Mouse (Mus musculus): ENCODE results near the gene Gtf3c1. TPM values are rescaled to one million over a fixed set of nuclear protein-coding genes. Genes with fewer than 3 reads are reported as not detected.

Gene Gtf3c1
- total and polyA plus RNA-seq, 2 experiments from 2014 or later = 20.9 to 72.0 TPM

DNA sequence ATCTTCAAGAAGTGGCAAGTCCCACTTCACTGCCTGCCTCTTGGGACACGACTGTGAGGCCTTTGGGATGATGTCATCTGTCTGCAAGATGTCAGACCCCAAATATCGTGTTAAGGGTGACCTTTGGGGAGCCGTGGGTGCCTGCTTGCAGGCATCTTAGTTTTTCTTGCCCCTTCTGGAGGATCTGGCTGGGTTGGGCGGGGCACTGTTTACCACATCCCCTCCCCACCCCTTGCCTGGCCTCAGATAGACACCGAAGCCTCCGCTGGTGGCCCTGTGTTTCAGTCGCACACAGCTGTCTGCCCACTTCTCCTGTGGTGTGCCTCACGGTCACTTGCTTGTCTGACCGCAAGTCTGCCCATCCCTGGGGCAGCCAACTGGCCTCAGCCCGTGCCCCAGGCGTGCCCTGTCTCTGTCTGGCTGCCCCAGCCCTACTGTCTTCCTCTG is 104.4 kb downstream of the Gtf3c1 start, which contains the start of gene Il21r:
Gene Il21r, plus strand, starts transcription at position 245 of the 447 bp plus-strand sequence.
- 75% methylated on average over 11 of the region's 11 CpGs for WGBS
- no peak for ATAC-seq (ENCODE audit: low FRiP score)
- Histone ChIP-seq H3K4me1 (ENCODE audit: insufficient read depth, low read length) (no peaks in the 10 kb centered on the region), H3K4me2 (ENCODE audit: low read depth, low read length, poor library complexity, severe bottlenecking) (no peak within 1 kb of the TSS), H3K36me3 (ENCODE audit: insufficient read depth, low read length) (no peaks in the 10 kb centered on the region), H3K9ac (replicated peaks; ENCODE audit: low read length, poor library complexity, severe bottlenecking) (no peak within 1 kb of the TSS), H3K4me3 (ENCODE audit: low read depth, low read length) (no peak within 1 kb of the TSS), H3K9me3 (ENCODE audit: low read length) (no peaks in the 10 kb centered on the region), H3K27me3 (ENCODE audit: insufficient read depth, low read length) (no peaks in the 10 kb centered on the region), H3K27ac (ENCODE audit: low read depth, low read length) (no peak within 1 kb of the TSS)
- DNase-seq (ENCODE audit: low spot score) = no peak
- no peak for TF ChIP-seq CTCF (IDR thresholded peaks at IDR 0.05)

DNA sequence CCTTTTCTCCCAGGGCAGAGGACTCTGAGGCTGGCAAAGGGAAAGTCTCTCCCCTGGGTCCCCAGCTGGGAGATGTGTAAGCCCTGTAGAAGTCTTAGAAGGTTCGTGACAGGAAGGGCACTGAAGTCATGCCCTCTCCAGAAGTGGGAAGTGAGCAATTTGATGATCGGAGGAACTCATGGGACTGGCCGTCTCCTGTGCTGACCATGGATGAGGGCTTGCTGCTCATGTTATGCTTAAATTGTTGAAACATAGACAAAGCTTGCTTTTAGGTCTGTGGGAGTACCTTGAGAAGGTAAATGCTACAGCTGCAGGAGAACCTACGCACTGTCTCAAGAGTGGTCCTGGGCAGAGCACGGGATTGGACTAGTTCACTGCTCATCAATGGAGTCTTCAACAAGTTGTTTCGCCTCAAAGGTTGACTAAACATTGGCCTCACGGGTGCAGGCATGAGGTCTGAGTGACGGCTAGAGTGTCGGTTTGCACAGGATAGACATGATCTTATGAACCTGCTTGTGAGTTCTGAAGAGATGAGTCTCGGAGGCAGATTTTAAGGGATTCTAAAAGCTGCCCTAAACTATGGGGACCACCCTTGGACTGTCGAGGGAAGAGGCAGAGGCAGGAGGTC is 105.6 kb downstream of the Gtf3c1 start:
- no peak for TF ChIP-seq CTCF (IDR thresholded peaks at IDR 0.05)
- Histone ChIP-seq H3K9me3 (ENCODE audit: low read length) (no peaks in the 10 kb centered on the region), H3K27me3 (ENCODE audit: insufficient read depth, low read length) (no peaks in the 10 kb centered on the region), H3K27ac (ENCODE audit: low read depth, low read length) (no peak overlapping the region), H3K36me3 (ENCODE audit: insufficient read depth, low read length) (no peaks in the 10 kb centered on the region), H3K9ac (replicated peaks; ENCODE audit: low read length, poor library complexity, severe bottlenecking) (no peak overlapping the region), H3K4me1 (ENCODE audit: insufficient read depth, low read length) (no peaks in the 10 kb centered on the region), H3K4me2 (ENCODE audit: low read depth, low read length, poor library complexity, severe bottlenecking) (no peak overlapping the region), H3K4me3 (ENCODE audit: low read depth, low read length) (no peak overlapping the region)
- WGBS = 76% methylated on average over 11 of the region's 11 CpGs
- DNase-seq (ENCODE audit: low spot score) (no peak), ATAC-seq (ENCODE audit: low FRiP score) (no peak)

DNA sequence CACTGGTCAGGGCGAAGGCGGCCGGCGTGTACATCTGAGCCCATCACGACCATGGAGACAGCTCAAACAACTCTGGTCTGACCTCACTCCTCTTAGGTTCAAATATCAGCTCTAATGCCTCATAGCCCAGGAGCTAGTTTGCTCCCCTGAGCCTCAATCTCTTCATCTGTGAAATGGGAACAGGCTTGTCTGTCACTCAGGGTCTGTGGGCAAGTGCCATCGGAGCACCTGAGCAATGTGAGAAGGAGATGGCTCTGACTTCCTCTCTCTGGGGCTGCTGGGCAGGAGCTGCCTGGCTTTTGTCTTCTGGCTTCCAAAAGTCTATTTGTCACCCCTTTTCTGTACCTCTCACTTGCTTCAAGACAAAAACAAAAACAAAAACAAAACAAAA is 106.3 kb downstream of the Gtf3c1 start:
- H3K4me3 ChIP-seq (ENCODE audit: low read depth, low read length) = no peak overlapping the region
- no peak for DNase-seq (ENCODE audit: low spot score)
- no peak overlapping the region for H3K27ac ChIP-seq (ENCODE audit: low read depth, low read length)
- no peak for ATAC-seq (ENCODE audit: low FRiP score)
- H3K36me3 ChIP-seq (ENCODE audit: insufficient read depth, low read length) = no peaks in the 10 kb centered on the region
- H3K9ac ChIP-seq (replicated peaks; ENCODE audit: low read length, poor library complexity, severe bottlenecking) = no peak overlapping the region
- H3K9me3 ChIP-seq (ENCODE audit: low read length) = no peaks in the 10 kb centered on the region
- H3K4me1 ChIP-seq (ENCODE audit: insufficient read depth, low read length) = no peaks in the 10 kb centered on the region
- 91% methylated on average over 6 of the region's 6 CpGs for WGBS
- TF ChIP-seq CTCF (IDR thresholded peaks at IDR 0.05) = no peak
- H3K27me3 ChIP-seq (ENCODE audit: insufficient read depth, low read length) = no peaks in the 10 kb centered on the region
- H3K4me2 ChIP-seq (ENCODE audit: low read depth, low read length, poor library complexity, severe bottlenecking) = no peak overlapping the region

DNA sequence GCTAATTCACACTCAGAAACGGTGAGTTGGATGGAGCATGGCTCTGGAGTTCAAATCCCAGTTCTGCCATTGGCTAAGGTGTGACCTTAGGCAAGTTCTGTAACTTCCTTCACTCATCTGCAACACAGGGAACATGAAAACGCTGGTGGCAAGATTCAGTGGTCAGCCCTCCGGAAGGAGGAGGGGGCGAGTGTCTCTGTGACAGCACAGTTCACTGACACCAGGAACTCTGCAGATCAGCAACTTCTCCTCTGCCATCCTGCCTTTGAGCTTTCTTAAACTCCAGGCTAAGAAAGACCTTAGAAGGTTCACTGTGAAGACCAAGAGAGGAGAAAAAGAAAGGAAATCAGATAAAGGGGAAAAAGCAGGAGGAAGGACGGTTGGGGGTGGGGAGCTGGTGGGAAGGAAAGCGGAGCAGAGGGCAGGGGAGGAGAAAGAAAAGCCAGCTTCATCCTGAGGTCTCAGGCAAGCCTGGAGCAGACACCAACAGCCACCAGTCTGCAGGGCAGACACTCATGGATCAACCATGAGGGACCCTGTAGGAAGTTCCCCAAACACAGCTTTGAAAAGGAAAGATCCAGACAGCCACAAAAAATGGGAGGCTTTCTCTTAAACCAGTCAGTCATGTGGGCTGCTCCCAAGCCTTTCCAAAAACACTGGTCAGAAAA is 106.8 kb downstream of the Gtf3c1 start:
- DNase-seq (ENCODE audit: low spot score) (no peak), ATAC-seq (ENCODE audit: low FRiP score) (no peak)
- TF ChIP-seq CTCF (IDR thresholded peaks at IDR 0.05) = no peak
- Histone ChIP-seq H3K4me2 (ENCODE audit: low read depth, low read length, poor library complexity, severe bottlenecking) (no peak overlapping the region), H3K27ac (ENCODE audit: low read depth, low read length) (no peak overlapping the region), H3K9me3 (ENCODE audit: low read length) (no peaks in the 10 kb centered on the region), H3K4me3 (ENCODE audit: low read depth, low read length) (no peak overlapping the region), H3K36me3 (ENCODE audit: insufficient read depth, low read length) (no peaks in the 10 kb centered on the region), H3K27me3 (ENCODE audit: insufficient read depth, low read length) (no peaks in the 10 kb centered on the region), H3K4me1 (ENCODE audit: insufficient read depth, low read length) (no peaks in the 10 kb centered on the region), H3K9ac (replicated peaks; ENCODE audit: low read length, poor library complexity, severe bottlenecking) (no peak overlapping the region)
- WGBS = 52% methylated on average over 6 of the region's 6 CpGs

DNA sequence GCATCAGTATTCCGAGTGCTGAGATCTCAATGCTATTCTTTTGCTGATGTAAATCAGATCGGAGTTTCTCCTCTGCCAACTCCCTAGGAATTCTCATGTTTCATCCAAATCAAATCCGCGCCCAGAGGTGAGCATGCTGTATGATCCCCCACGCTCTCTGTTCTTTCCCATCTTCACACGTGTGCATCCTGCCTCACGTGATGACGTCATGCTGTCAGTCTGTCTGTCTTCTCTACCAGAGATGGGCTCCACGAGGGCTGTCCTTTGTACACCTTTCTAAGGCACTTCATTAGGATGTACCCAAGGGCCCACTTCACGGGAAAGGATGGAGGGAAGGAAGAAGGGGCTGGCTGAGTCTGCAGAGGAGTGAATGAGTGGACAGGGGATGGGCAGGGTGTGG is 107.4 kb downstream of the Gtf3c1 start:
- H3K4me1 ChIP-seq (ENCODE audit: insufficient read depth, low read length) = no peaks in the 10 kb centered on the region
- H3K4me2 ChIP-seq (ENCODE audit: low read depth, low read length, poor library complexity, severe bottlenecking) = no peak overlapping the region
- no peak for TF ChIP-seq CTCF (IDR thresholded peaks at IDR 0.05)
- no peaks in the 10 kb centered on the region for H3K27me3 ChIP-seq (ENCODE audit: insufficient read depth, low read length)
- H3K27ac ChIP-seq (ENCODE audit: low read depth, low read length) = no peak overlapping the region
- H3K9ac ChIP-seq (replicated peaks; ENCODE audit: low read length, poor library complexity, severe bottlenecking) = no peak overlapping the region
- ATAC-seq (ENCODE audit: low FRiP score) = no peak
- no peaks in the 10 kb centered on the region for H3K9me3 ChIP-seq (ENCODE audit: low read length)
- H3K36me3 ChIP-seq (ENCODE audit: insufficient read depth, low read length) = no peaks in the 10 kb centered on the region
- no peak for DNase-seq (ENCODE audit: low spot score)
- 73% methylated on average over 10 of the region's 10 CpGs for WGBS
- no peak overlapping the region for H3K4me3 ChIP-seq (ENCODE audit: low read depth, low read length)

DNA sequence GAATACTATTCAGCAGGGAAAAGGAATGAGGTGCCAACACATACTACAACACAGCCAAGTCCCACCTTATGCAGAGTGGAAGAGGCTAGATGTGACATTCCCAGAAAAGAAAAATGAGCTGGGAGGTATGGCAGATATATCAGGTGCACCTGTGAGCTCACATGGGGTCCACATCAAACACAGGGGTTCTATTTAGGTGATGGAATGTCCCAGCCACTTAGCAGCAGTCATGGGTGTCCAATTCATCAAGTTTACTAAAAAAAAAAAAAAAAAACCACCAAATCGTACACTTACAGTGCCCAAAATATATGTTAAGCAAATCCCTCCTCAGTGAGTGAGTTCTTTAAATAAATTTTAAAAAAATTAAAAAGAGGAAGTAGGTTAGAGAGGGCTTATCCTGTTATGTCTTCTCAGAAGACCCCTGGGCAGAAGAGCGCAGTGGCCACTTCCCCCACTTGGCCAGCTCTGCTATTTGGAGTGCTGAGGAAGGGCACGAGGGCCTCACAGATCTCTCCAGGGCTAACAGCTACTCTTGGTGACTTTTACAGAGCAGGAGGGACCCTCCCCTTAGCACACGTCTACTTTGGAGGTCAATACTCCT is 108.1 kb downstream of the Gtf3c1 start:
- Histone ChIP-seq H3K27ac (ENCODE audit: low read depth, low read length) (no peak overlapping the region), H3K36me3 (ENCODE audit: insufficient read depth, low read length) (no peaks in the 10 kb centered on the region), H3K27me3 (ENCODE audit: insufficient read depth, low read length) (no peaks in the 10 kb centered on the region), H3K9ac (replicated peaks; ENCODE audit: low read length, poor library complexity, severe bottlenecking) (no peak overlapping the region), H3K4me1 (ENCODE audit: insufficient read depth, low read length) (no peaks in the 10 kb centered on the region), H3K4me2 (ENCODE audit: low read depth, low read length, poor library complexity, severe bottlenecking) (no peak overlapping the region), H3K4me3 (ENCODE audit: low read depth, low read length) (no peak overlapping the region), H3K9me3 (ENCODE audit: low read length) (no peaks in the 10 kb centered on the region)
- no peak for ATAC-seq (ENCODE audit: low FRiP score)
- TF ChIP-seq CTCF (IDR thresholded peaks at IDR 0.05) = no peak
- WGBS = 75% methylated on average over 4 of the region's 4 CpGs
- DNase-seq (ENCODE audit: low spot score) = no peak

Measured in midbrain, postnatal 0 days (tissue).